Mouse (Mus musculus) forebrain, embryonic 15.5 days (tissue): ENCODE data around the gene Bach1. TPM values are rescaled to one million over a fixed set of nuclear protein-coding genes. Genes with fewer than 3 reads are reported as not detected.

Experiments
- ATAC-seq: fragments of 200-750 bp; cut with Nextera tagmentation; replicated peaks from 2 replicates; pipeline ENCODE4 v1.8.0; 2017; ENCODE audit warnings: mild to moderate bottlenecking, moderate TSS enrichment, moderate library complexity
- H3K27ac ChIP-seq: fragments of 300-500 bp; sonication (generic); replicated peaks from 2 replicates; pipeline ENCODE4 v1.5.1; 2015; ENCODE audit warnings: mild to moderate bottlenecking, inconsistent platforms
- H3K27me3 ChIP-seq: fragments of 300-500 bp; sonication (generic); 2 replicates; pipeline ENCODE4 v1.6.1; 2015; ENCODE audit warnings: inconsistent platforms
- H3K36me3 ChIP-seq: fragments of 300-500 bp; sonication (generic); 2 replicates; pipeline ENCODE4 v1.6.1; 2015; ENCODE audit warnings: mild to moderate bottlenecking, inconsistent platforms
- H3K4me1 ChIP-seq: fragments of 300-500 bp; sonication (generic); 2 replicates; pipeline ENCODE4 v1.6.1; 2015; ENCODE audit warnings: inconsistent platforms
- H3K4me2 ChIP-seq: fragments of 300-500 bp; sonication (generic); replicated peaks from 2 replicates; pipeline ENCODE4 v1.6.1; 2015; ENCODE audit warnings: mild to moderate bottlenecking, inconsistent platforms
- H3K4me3 ChIP-seq: fragments of 300-500 bp; sonication (generic); 2 replicates; pipeline ENCODE4 v1.5.1; 2015; ENCODE audit warnings: mild to moderate bottlenecking, inconsistent platforms
- H3K9ac ChIP-seq: fragments of 300-500 bp; sonication (generic); replicated peaks from 2 replicates; pipeline ENCODE4 v1.6.1; 2015; ENCODE audit warnings: mild to moderate bottlenecking, inconsistent platforms
- H3K9me3 ChIP-seq: fragments of 300-500 bp; sonication (generic); 2 replicates; pipeline ENCODE4 v1.6.1; 2016; ENCODE audit warnings: inconsistent platforms
- WGBS: fragments of 180-500 bp; shearing (Covaris S2); methylation state at CpG from one replicate; pipeline ENCODE4 v1.1.7; 2015; ENCODE audit warnings: mixed read lengths; 5-methylcytosine and 5-hydroxymethylcytosine counted together
- polyA plus RNA-seq: library from polyadenylated mRNA; unstranded; fragments of >200 nt; fragmentation: Nextera tagmentation; extraction: Ambion mirVana; gene quantifications from 2 replicates; pipeline ENCODE4 v1.2.1, GENCODE M21; 2015

Bach1 gene
- 22.0 and 23.8 TPM in 2 replicates for polyA plus RNA-seq

GRCm38 (mm10) chr16:87698692-87699305, at the start of gene Bach1:
TSS of gene Bach1 (plus strand) at chr16:87698945.
- ATAC-seq: peak; percentile 93
- WGBS: under 1% methylated on average over 74 of the region's 84 CpGs
- Histone ChIP-seq H3K9ac (peak within 1 kb of the TSS; percentile 85), H3K4me3 (peak within 1 kb of the TSS; percentile 70), H3K27ac (peak within 1 kb of the TSS; percentile 88), H3K27me3 (no peaks in the 10 kb centered on the region), H3K4me1 (peaks cover 29% of the 10 kb centered on the region), H3K4me2 (peak within 1 kb of the TSS; percentile 85), H3K9me3 (no peaks in the 10 kb centered on the region), H3K36me3 (no peaks in the 10 kb centered on the region)

GRCm38 (mm10) chr16:87652344-87652743, 46.4 kb upstream of the Bach1 start:
- WGBS: 80% methylated on average over 8 of the region's 8 CpGs
- ATAC-seq: no peak
- no peak overlapping the region for H3K27ac ChIP-seq
- no peaks in the 10 kb centered on the region for H3K4me1 ChIP-seq
- no peaks in the 10 kb centered on the region for H3K36me3 ChIP-seq
- no peak overlapping the region for H3K4me3 ChIP-seq
- H3K9ac ChIP-seq: no peak overlapping the region
- no peak overlapping the region for H3K4me2 ChIP-seq
- no peaks in the 10 kb centered on the region for H3K27me3 ChIP-seq
- no peaks in the 10 kb centered on the region for H3K9me3 ChIP-seq

- Histone ChIP-seq H3K4me1 (no peaks in the 10 kb centered on the region), H3K4me3 (no peak overlapping the region), H3K9ac (no peak overlapping the region), H3K4me2 (no peak overlapping the region), H3K27me3 (no peaks in the 10 kb centered on the region), H3K36me3 (no peaks in the 10 kb centered on the region), H3K27ac (no peak overlapping the region), H3K9me3 (no peaks in the 10 kb centered on the region)
- no peak for ATAC-seq
- 92% methylated on average over 13 of the region's 13 CpGs for WGBS
Observed at GRCm38 (mm10) chr16:87652924-87653323, 45.8 kb upstream of the Bach1 start.

- no peaks in the 10 kb centered on the region for H3K9me3 ChIP-seq
- no peak overlapping the region for H3K27ac ChIP-seq
- H3K4me1 ChIP-seq: no peaks in the 10 kb centered on the region
- no peaks in the 10 kb centered on the region for H3K36me3 ChIP-seq
- H3K27me3 ChIP-seq: no peaks in the 10 kb centered on the region
- ATAC-seq: no peak
- no peak overlapping the region for H3K4me3 ChIP-seq
- no peak overlapping the region for H3K4me2 ChIP-seq
- no peak overlapping the region for H3K9ac ChIP-seq
- 88% methylated on average over 11 of the region's 11 CpGs for WGBS
Observed at GRCm38 (mm10) chr16:87654016-87654575, 44.6 kb upstream of the Bach1 start.

GRCm38 (mm10) chr16:87655005-87655404, 43.7 kb upstream of the Bach1 start:
- Histone ChIP-seq H3K4me1 (no peaks in the 10 kb centered on the region), H3K27me3 (no peaks in the 10 kb centered on the region), H3K36me3 (no peaks in the 10 kb centered on the region), H3K4me2 (no peak overlapping the region), H3K9me3 (no peaks in the 10 kb centered on the region), H3K9ac (no peak overlapping the region), H3K4me3 (no peak overlapping the region), H3K27ac (no peak overlapping the region)
- 87% methylated on average over 5 of the region's 5 CpGs for WGBS
- ATAC-seq: no peak

- H3K4me3 ChIP-seq: no peak overlapping the region
- no peak for ATAC-seq
- H3K4me2 ChIP-seq: no peak overlapping the region
- H3K9me3 ChIP-seq: no peaks in the 10 kb centered on the region
- H3K4me1 ChIP-seq: no peaks in the 10 kb centered on the region
- no peaks in the 10 kb centered on the region for H3K36me3 ChIP-seq
- 83% methylated on average over 9 of the region's 9 CpGs for WGBS
- H3K9ac ChIP-seq: no peak overlapping the region
- H3K27ac ChIP-seq: no peak overlapping the region
- no peaks in the 10 kb centered on the region for H3K27me3 ChIP-seq
Observed at GRCm38 (mm10) chr16:87655579-87655978, 43.2 kb upstream of the Bach1 start.

- no peak for ATAC-seq
- Histone ChIP-seq H3K9ac (no peak overlapping the region), H3K27me3 (no peaks in the 10 kb centered on the region), H3K4me1 (no peaks in the 10 kb centered on the region), H3K36me3 (no peaks in the 10 kb centered on the region), H3K4me3 (no peak overlapping the region), H3K4me2 (no peak overlapping the region), H3K9me3 (no peaks in the 10 kb centered on the region), H3K27ac (no peak overlapping the region)
- WGBS: 90% methylated on average over 4 of the region's 4 CpGs
Observed at GRCm38 (mm10) chr16:87656771-87657170, 42.0 kb upstream of the Bach1 start.

- 93% methylated on average over 9 of the region's 9 CpGs for WGBS
- Histone ChIP-seq H3K36me3 (no peaks in the 10 kb centered on the region), H3K9me3 (no peaks in the 10 kb centered on the region), H3K4me2 (no peak overlapping the region), H3K9ac (no peak overlapping the region), H3K4me3 (no peak overlapping the region), H3K4me1 (no peaks in the 10 kb centered on the region), H3K27me3 (no peaks in the 10 kb centered on the region), H3K27ac (no peak overlapping the region)
- ATAC-seq: no peak
Observed at GRCm38 (mm10) chr16:87657291-87657690, 41.5 kb upstream of the Bach1 start.

GRCm38 (mm10) chr16:87661024-87661471, 37.7 kb upstream of the Bach1 start:
- Histone ChIP-seq H3K4me1 (no peaks in the 10 kb centered on the region), H3K9me3 (no peaks in the 10 kb centered on the region), H3K4me2 (no peak overlapping the region), H3K27ac (0 out of 2 replicates have a peak overlapping the region, but pooled peaks have one; percentile 14), H3K4me3 (no peak overlapping the region), H3K9ac (no peak overlapping the region), H3K36me3 (no peaks in the 10 kb centered on the region), H3K27me3 (no peaks in the 10 kb centered on the region)
- ATAC-seq: no peak
- 79% methylated on average over 12 of the region's 12 CpGs for WGBS

- no peak for ATAC-seq
- 0 out of 2 replicates have a peak overlapping the region, but pooled peaks have one; percentile 14 for H3K27ac ChIP-seq
- H3K27me3 ChIP-seq: no peaks in the 10 kb centered on the region
- H3K4me2 ChIP-seq: no peak overlapping the region
- no peaks in the 10 kb centered on the region for H3K9me3 ChIP-seq
- H3K4me1 ChIP-seq: no peaks in the 10 kb centered on the region
- WGBS: 91% methylated on average over 8 of the region's 8 CpGs
- H3K9ac ChIP-seq: no peak overlapping the region
- H3K36me3 ChIP-seq: no peaks in the 10 kb centered on the region
- H3K4me3 ChIP-seq: no peak overlapping the region
Observed at GRCm38 (mm10) chr16:87661636-87662035, 37.1 kb upstream of the Bach1 start.

- Histone ChIP-seq H3K36me3 (no peaks in the 10 kb centered on the region), H3K27ac (no peak overlapping the region), H3K4me1 (no peaks in the 10 kb centered on the region), H3K4me3 (no peak overlapping the region), H3K4me2 (no peak overlapping the region), H3K9ac (no peak overlapping the region), H3K9me3 (no peaks in the 10 kb centered on the region), H3K27me3 (no peaks in the 10 kb centered on the region)
- WGBS: 87% methylated on average over 2 of the region's 2 CpGs
- ATAC-seq: no peak
Observed at GRCm38 (mm10) chr16:87662528-87662927, 36.2 kb upstream of the Bach1 start.

GRCm38 (mm10) chr16:87663890-87664289, 34.9 kb upstream of the Bach1 start:
- no peak for ATAC-seq
- Histone ChIP-seq H3K9ac (no peak overlapping the region), H3K27me3 (no peaks in the 10 kb centered on the region), H3K36me3 (no peaks in the 10 kb centered on the region), H3K4me1 (no peaks in the 10 kb centered on the region), H3K9me3 (no peaks in the 10 kb centered on the region), H3K4me2 (no peak overlapping the region), H3K27ac (no peak overlapping the region), H3K4me3 (no peak overlapping the region)
- 75% methylated on average over 6 of the region's 6 CpGs for WGBS

- Histone ChIP-seq H3K9me3 (no peaks in the 10 kb centered on the region), H3K27me3 (no peaks in the 10 kb centered on the region), H3K36me3 (no peaks in the 10 kb centered on the region), H3K4me2 (no peak overlapping the region), H3K4me1 (no peaks in the 10 kb centered on the region), H3K9ac (no peak overlapping the region), H3K27ac (no peak overlapping the region), H3K4me3 (no peak overlapping the region)
- no peak for ATAC-seq
- 79% methylated on average over 9 of the region's 9 CpGs for WGBS
Observed at GRCm38 (mm10) chr16:87665246-87665645, 33.5 kb upstream of the Bach1 start.
